ENCODE assay signal across 20 mouse cellular contexts in genomic region chr4:128130611-128131142, GRCm38 (mm10).
DNase-seq lines count a peak whose midpoint lies in the region; ATAC-seq and TF ChIP-seq lines count a peak whose summit lies in the region.
"Had no signal": no experiment of that assay in that cellular context is flagged by ENCODE, and none has a peak within 500 bp of the region (broad histone marks: within the 10 kb centered on the region; RNA-seq: fewer than 3 reads in every experiment).

No protein-coding gene starts in this region.

- no peak for DNase-seq in cerebellum, adult 2 months
- no peak for DNase-seq in cerebellum, adult 11-12 months
- no peak for DNase-seq in hindbrain, postnatal 0 days (ENCODE audit: low spot score)
- DNase-seq in hindbrain, embryonic 14.5 days (ENCODE audit: low spot score) = no peak
- DNase-seq in testis, postnatal 10 days (ENCODE audit: low spot score) = no peak
- DNase-seq in stomach, postnatal 0 days (ENCODE audit: low spot score) = no peak
- DNase-seq in frontal cortex, postnatal 14 days (ENCODE audit: low spot score in 2 of 2) = no peak
- DNase-seq: cerebellum, adult 8-10 months; kidney, adult 18-20 months; lung, adult 18-20 months; right cerebral cortex, postnatal 14 days; thymus, postnatal 25 days had no signal

- H3K4me2 ChIP-seq in hindbrain, postnatal 0 days (ENCODE audit: low read depth, low read length) = no peak overlapping the region
- H3K4me2 ChIP-seq in hindbrain, embryonic 14.5 days (replicated peaks) = no peak overlapping the region
- no peak overlapping the region for H3K4me2 ChIP-seq in stomach, postnatal 0 days (replicated peaks; ENCODE audit: low read depth)
- H3K4me2 ChIP-seq: forebrain, embryonic 15.5 days; heart, embryonic 11.5 days; midbrain, embryonic 12.5 days; neural tube, embryonic 12.5 days had no signal

- no peak for TF ChIP-seq EP300 in stomach, postnatal 0 days (optimal IDR thresholded peaks at IDR 0.05)

- no peak overlapping the region for H3K4me3 ChIP-seq in cerebellum, adult 2 months (replicated peaks; ENCODE audit: insufficient read depth, low read depth, low read length)
- H3K4me3 ChIP-seq in hindbrain, postnatal 0 days (ENCODE audit: low read length) = no peak overlapping the region
- no peak overlapping the region for H3K4me3 ChIP-seq in hindbrain, embryonic 14.5 days (replicated peaks; ENCODE audit: low read length)
- H3K4me3 ChIP-seq in testis, adult 2 months (ENCODE audit: control insufficient read depth, low read depth, low read length) = no peak overlapping the region
- no peak overlapping the region for H3K4me3 ChIP-seq in stomach, postnatal 0 days (ENCODE audit: low read depth, low read length)
- H3K4me3 ChIP-seq: embryonic facial prominence, embryonic 10.5 days; forebrain, embryonic 15.5 days; midbrain, embryonic 12.5 days; neural tube, embryonic 12.5 days had no signal

- H3K9me3 ChIP-seq in hindbrain, postnatal 0 days (ENCODE audit: low read length) = no peaks in the 10 kb centered on the region
- H3K9me3 ChIP-seq in hindbrain, embryonic 14.5 days (ENCODE audit: control insufficient read depth, low read length) = no peaks in the 10 kb centered on the region
- H3K9me3 ChIP-seq in stomach, postnatal 0 days (ENCODE audit: control insufficient read depth, low read length) = no peaks in the 10 kb centered on the region
- H3K9me3 ChIP-seq: embryonic facial prominence, embryonic 10.5 days; forebrain, embryonic 15.5 days; midbrain, embryonic 12.5 days; neural tube, embryonic 12.5 days had no signal

- TF ChIP-seq CTCF in cerebellum, adult 2 months (IDR thresholded peaks at IDR 0.05; ENCODE audit: borderline replicate concordance, insufficient read depth, low read depth, low read length) = 0 out of 2 replicates have a peak, but pooled peaks have one; percentile 4
- TF ChIP-seq CTCF in hindbrain, postnatal 0 days (IDR thresholded peaks at IDR 0.05; ENCODE audit: low read depth) = peak; percentile 43
- TF ChIP-seq CTCF in testis, adult 2 months (IDR thresholded peaks at IDR 0.05; ENCODE audit: control insufficient read depth, insufficient read depth, insufficient replicate concordance, low read depth, low read length) = peak; percentile 77; the same call in 1 of the 2 replicates
- peak; percentile 14; the same call in 1 of the 2 replicates for TF ChIP-seq CTCF in stomach, postnatal 0 days (IDR thresholded peaks at IDR 0.05; ENCODE audit: low read depth)

- no peak overlapping the region for H3K9ac ChIP-seq in hindbrain, postnatal 0 days (replicated peaks; ENCODE audit: low read length)
- no peak overlapping the region for H3K9ac ChIP-seq in hindbrain, embryonic 14.5 days
- H3K9ac ChIP-seq in stomach, postnatal 0 days (ENCODE audit: low read length) = no peak overlapping the region
- H3K9ac ChIP-seq: forebrain, embryonic 15.5 days; midbrain, embryonic 12.5 days; neural tube, embryonic 12.5 days had no signal

- WGBS in cerebellum, adult 2 months = 84% methylated on average over 4 of the region's 4 CpGs
- 48% methylated on average over 4 of the region's 4 CpGs for WGBS in hindbrain, postnatal 0 days
- WGBS in hindbrain, embryonic 14.5 days = 45% methylated on average over 4 of the region's 4 CpGs
- 76% methylated on average over 4 of the region's 4 CpGs for WGBS in stomach, postnatal 0 days

- no peaks in the 10 kb centered on the region for H3K36me3 ChIP-seq in hindbrain, postnatal 0 days (ENCODE audit: insufficient read depth, low read length)
- H3K36me3 ChIP-seq in hindbrain, embryonic 14.5 days (replicated peaks; ENCODE audit: control insufficient read depth, insufficient read depth) = no peaks in the 10 kb centered on the region
- no peaks in the 10 kb centered on the region for H3K36me3 ChIP-seq in testis, adult 2 months (ENCODE audit: control insufficient read depth, insufficient read depth, low read length)
- no peaks in the 10 kb centered on the region for H3K36me3 ChIP-seq in stomach, postnatal 0 days (ENCODE audit: control insufficient read depth, insufficient read depth, low read length)
- H3K36me3 ChIP-seq: embryonic facial prominence, embryonic 10.5 days; forebrain, embryonic 15.5 days; G1E; midbrain, embryonic 12.5 days; neural tube, embryonic 12.5 days had no signal

- H3K4me1 ChIP-seq in cerebellum, adult 2 months (ENCODE audit: control insufficient read depth, insufficient read depth, low read length) = peaks cover 19% of the 10 kb centered on the region
- H3K4me1 ChIP-seq in hindbrain, postnatal 0 days (ENCODE audit: insufficient read depth, low read length) = peaks cover 21% of the 10 kb centered on the region
- peaks cover 20% of the 10 kb centered on the region for H3K4me1 ChIP-seq in hindbrain, embryonic 14.5 days (replicated peaks; ENCODE audit: control insufficient read depth, insufficient read depth, low read length)
- no peaks in the 10 kb centered on the region for H3K4me1 ChIP-seq in testis, adult 2 months (ENCODE audit: control insufficient read depth, insufficient read depth, low read length)
- no peaks in the 10 kb centered on the region for H3K4me1 ChIP-seq in stomach, postnatal 0 days (replicated peaks; ENCODE audit: control insufficient read depth, insufficient read depth)
- H3K4me1 ChIP-seq: midbrain, embryonic 12.5 days had no signal

- TF ChIP-seq POLR2A in cerebellum, adult 2 months (IDR thresholded peaks at IDR 0.05; ENCODE audit: borderline replicate concordance, insufficient read depth, low read length) = no peak
- TF ChIP-seq POLR2A in testis, adult 2 months (IDR thresholded peaks at IDR 0.05; ENCODE audit: control insufficient read depth, low read depth, low read length) = no peak

- no peak for ATAC-seq in hindbrain, postnatal 0 days
- no peak for ATAC-seq in hindbrain, embryonic 14.5 days (ENCODE audit: low FRiP score)
- no peak for ATAC-seq in stomach, postnatal 0 days (ENCODE audit: low FRiP score, low TSS enrichment)
- ATAC-seq: forebrain, embryonic 15.5 days; inflammation-experienced regulatory T-cells, adult 6 months had no signal

- H3K27me3 ChIP-seq in cerebellum, adult 2 months (ENCODE audit: control insufficient read depth, insufficient read depth, low read length) = no peaks in the 10 kb centered on the region
- no peaks in the 10 kb centered on the region for H3K27me3 ChIP-seq in hindbrain, postnatal 0 days (ENCODE audit: insufficient read depth, low read length)
- H3K27me3 ChIP-seq in hindbrain, embryonic 14.5 days (ENCODE audit: control insufficient read depth, insufficient read depth, low read length) = no peaks in the 10 kb centered on the region
- H3K27me3 ChIP-seq in testis, adult 2 months (ENCODE audit: control insufficient read depth, insufficient read depth, low read length) = no peaks in the 10 kb centered on the region
- no peaks in the 10 kb centered on the region for H3K27me3 ChIP-seq in stomach, postnatal 0 days (ENCODE audit: control insufficient read depth, insufficient read depth, low read length)
- H3K27me3 ChIP-seq: forebrain, embryonic 15.5 days; midbrain, embryonic 12.5 days; neural tube, embryonic 12.5 days had no signal

- no peak overlapping the region for H3K27ac ChIP-seq in cerebellum, adult 2 months (ENCODE audit: insufficient read depth, low read length)
- H3K27ac ChIP-seq in hindbrain, postnatal 0 days = no peak overlapping the region
- no peak overlapping the region for H3K27ac ChIP-seq in hindbrain, embryonic 14.5 days
- no peak overlapping the region for H3K27ac ChIP-seq in testis, adult 2 months (ENCODE audit: control insufficient read depth, insufficient read depth, low read depth, low read length)
- no peak overlapping the region for H3K27ac ChIP-seq in stomach, postnatal 0 days (replicated peaks)
- H3K27ac ChIP-seq: embryonic facial prominence, embryonic 10.5 days; forebrain, embryonic 15.5 days; midbrain, embryonic 12.5 days; neural tube, embryonic 12.5 days had no signal

Comparison
In these comparisons a context has a peak if more than half of its experiments do, and no peak if none do; other contexts are left out.
1. CTCF ChIP-seq: peak in every context shown above with its lines; median percentile 77 in testis, adult 2 months; 43 in hindbrain, postnatal 0 days; 14 in stomach, postnatal 0 days; 4 in cerebellum, adult 2 months.